Mouse (Mus musculus) testis, adult 2 months (tissue): ENCODE measurements around the gene Olfr64. TPM values are rescaled to one million over a fixed set of nuclear protein-coding genes. Genes with fewer than 3 reads are reported as not detected.

Experiments
- H3K27ac ChIP-seq: fragments of 200-500 bp; 2 replicates; pipeline ENCODE4 v1.5.1; 2012; ENCODE audit warnings: low read depth, low read length; ENCODE audit not compliant: control insufficient read depth, insufficient read depth
- H3K27me3 ChIP-seq: fragments of 200-500 bp; 2 replicates; pipeline ENCODE4 v1.6.1; 2012; ENCODE audit warnings: mild to moderate bottlenecking, low read length, moderate library complexity; ENCODE audit not compliant: control insufficient read depth, insufficient read depth
- H3K36me3 ChIP-seq: fragments of 200-500 bp; 2 replicates; pipeline ENCODE4 v1.6.1; 2012; ENCODE audit warnings: mild to moderate bottlenecking, low read length; ENCODE audit not compliant: control insufficient read depth, insufficient read depth
- H3K4me1 ChIP-seq: fragments of 200-500 bp; 2 replicates; pipeline ENCODE4 v1.6.1; 2012; ENCODE audit warnings: low read length; ENCODE audit not compliant: control insufficient read depth, insufficient read depth
- H3K4me3 ChIP-seq: fragments of 200-500 bp; 2 replicates; pipeline ENCODE4 v1.5.1; 2012; ENCODE audit warnings: low read depth, mild to moderate bottlenecking, low read length, moderate library complexity, mixed read lengths; ENCODE audit not compliant: control insufficient read depth
- CTCF ChIP-seq: fragments of 200-500 bp; IDR thresholded peaks from 2 replicates; pipeline ENCODE4 v1.5.1; 2012; ENCODE audit warnings: low read depth, mild to moderate bottlenecking, inconsistent platforms, low read length, moderate library complexity; ENCODE audit not compliant: control insufficient read depth, insufficient read depth, insufficient replicate concordance
- POLR2A ChIP-seq: fragments of 200-500 bp; IDR thresholded peaks from 2 replicates; pipeline ENCODE4 v1.6.1; 2012; ENCODE audit warnings: low read depth, mild to moderate bottlenecking, inconsistent platforms, low read length, moderate library complexity; ENCODE audit not compliant: control insufficient read depth
- polyA plus RNA-seq: library from polyadenylated mRNA; depleted of rRNA; stranded (reverse); fragments of >200 nt; gene quantifications from 2 replicates; pipeline ENCODE4 v1.2.3, GENCODE M21; 2012

Gene Olfr64
- polyA plus RNA-seq, 1 experiment: not detected

DNA sequence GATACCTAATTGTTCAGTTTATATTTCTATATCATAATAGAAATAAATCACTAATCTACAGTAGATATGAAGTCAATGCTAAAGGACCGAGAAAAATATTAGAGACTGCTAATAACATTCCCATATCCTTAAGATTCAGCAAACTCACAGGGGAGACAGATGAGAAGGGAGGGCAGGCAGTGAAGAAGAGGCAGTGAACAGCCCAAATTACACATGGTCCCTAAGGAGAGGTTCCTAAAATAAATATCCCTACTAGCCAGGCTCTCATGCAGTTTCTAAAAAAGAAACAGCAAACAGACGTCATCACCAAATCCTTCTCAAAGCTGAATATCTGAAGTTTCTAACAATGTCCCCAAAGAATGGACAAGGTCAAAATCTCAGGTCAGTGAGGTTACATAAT lies 8.9 kb upstream of the Olfr64 start, which contains the start of gene Olfr65:
TSS of gene Olfr65 (plus strand) at position 301 of the 400 bp plus-strand sequence.
- H3K36me3 ChIP-seq: no peaks in the 10 kb centered on the region

DNA sequence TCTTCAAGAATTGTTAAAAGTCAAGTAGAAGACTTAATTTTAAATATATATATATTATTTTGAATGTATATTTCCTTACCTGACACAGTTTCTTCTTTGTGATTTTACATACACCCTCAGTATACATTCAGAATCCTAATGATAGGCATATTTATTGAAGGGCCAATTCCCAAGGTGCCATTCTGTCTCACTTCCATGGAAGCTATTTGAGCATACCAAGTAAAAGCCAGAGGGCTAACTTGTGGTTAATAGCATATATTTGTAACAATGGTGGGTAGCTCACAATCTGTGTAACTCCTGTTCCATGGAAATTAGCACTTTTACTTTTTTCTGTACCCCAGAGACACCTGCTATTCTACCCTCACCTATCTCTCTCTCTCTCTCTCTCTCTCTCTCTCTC lies 8.1 kb downstream of the Olfr64 start, which contains the start of gene Olfr66:
TSS of gene Olfr66 (minus strand) at position 101 of the 400 bp plus-strand sequence.
- H3K36me3 ChIP-seq: no peaks in the 10 kb centered on the region
- no peak within 1 kb of the TSS for H3K27ac ChIP-seq
- no peaks in the 10 kb centered on the region for H3K27me3 ChIP-seq
- TF ChIP-seq CTCF (no peak), POLR2A (no peak)
- H3K4me3 ChIP-seq: no peak within 1 kb of the TSS
- H3K4me1 ChIP-seq: peaks cover 4% of the 10 kb centered on the region; the same call in 1 of the 2 replicates

More for the DNA sequence above, 8.9 kb upstream of the Olfr64 start, which contains the start of gene Olfr65:
- no peaks in the 10 kb centered on the region for H3K27me3 ChIP-seq
- H3K27ac ChIP-seq: no peak within 1 kb of the TSS
- TF ChIP-seq CTCF (no peak), POLR2A (no peak)
- no peak within 1 kb of the TSS for H3K4me3 ChIP-seq
- H3K4me1 ChIP-seq: no peaks in the 10 kb centered on the region

DNA sequence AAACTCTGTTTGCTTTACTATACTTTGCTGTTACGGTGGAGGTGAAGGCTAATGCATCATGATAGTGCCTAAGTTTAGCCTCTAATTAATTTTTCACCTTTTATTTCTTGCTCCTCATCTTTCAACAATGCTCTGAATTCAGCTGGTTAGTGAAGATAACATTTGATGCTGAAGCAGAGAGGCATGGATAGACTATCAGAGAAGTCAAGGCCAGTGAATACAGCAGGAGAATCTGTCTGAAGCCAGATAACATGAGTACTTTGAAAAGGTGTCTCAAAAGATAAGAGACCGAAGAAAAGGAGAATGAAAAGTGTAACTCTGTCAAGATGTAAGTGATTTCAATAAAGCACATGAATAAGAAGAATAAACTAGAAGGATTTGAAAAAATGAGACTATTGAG lies 17.2 kb downstream of the Olfr64 start:
- H3K4me3 ChIP-seq: no peak overlapping the region
- H3K27me3 ChIP-seq: no peaks in the 10 kb centered on the region
- no peak for TF ChIP-seq CTCF
- no peak for TF ChIP-seq POLR2A
- no peaks in the 10 kb centered on the region for H3K4me1 ChIP-seq
- no peaks in the 10 kb centered on the region for H3K36me3 ChIP-seq
- H3K27ac ChIP-seq: no peak overlapping the region

DNA sequence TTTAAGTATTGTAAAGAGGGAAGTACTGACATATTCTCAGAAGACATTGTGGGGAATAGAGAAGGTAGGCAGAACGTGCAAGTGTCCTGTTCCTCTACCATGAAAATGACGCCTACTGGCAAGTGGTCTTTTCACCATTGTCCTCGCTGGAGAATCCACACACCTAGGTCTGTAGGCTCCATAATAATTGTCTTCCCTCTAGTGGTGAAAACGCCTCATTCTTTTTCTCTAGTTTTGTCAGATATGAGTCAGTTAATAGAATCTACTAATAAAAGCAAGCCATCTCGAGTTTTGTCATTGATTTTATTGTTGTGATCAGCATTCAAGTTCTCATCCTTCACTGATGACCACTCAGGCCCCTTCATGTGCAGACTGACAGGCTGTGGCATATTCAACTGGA lies 19.8 kb downstream of the Olfr64 start:
- TF ChIP-seq POLR2A (no peak), CTCF (no peak)
- Histone ChIP-seq H3K36me3 (no peaks in the 10 kb centered on the region), H3K27ac (no peak overlapping the region), H3K27me3 (no peaks in the 10 kb centered on the region), H3K4me1 (no peaks in the 10 kb centered on the region), H3K4me3 (no peak overlapping the region)

DNA sequence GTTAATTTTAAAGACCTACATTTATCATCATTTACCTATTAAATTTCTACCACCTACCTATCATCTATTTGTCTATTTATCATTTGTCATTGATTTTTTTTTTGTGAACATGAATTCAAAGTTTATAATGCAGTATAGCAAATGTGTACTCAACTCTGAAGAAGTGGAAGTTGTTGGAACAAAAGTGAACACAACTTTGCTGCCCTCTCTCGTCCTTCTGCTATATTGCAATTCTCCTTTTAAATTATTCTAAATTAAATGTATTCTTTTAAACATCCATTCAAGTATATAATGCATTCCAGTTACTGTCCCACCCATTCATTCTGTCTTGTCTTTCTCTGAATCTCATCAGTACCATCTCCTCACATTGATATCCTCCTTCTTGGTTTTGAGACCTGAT lies 21.2 kb downstream of the Olfr64 start:
- Histone ChIP-seq H3K27me3 (no peaks in the 10 kb centered on the region), H3K4me1 (no peaks in the 10 kb centered on the region), H3K27ac (no peak overlapping the region), H3K4me3 (no peak overlapping the region), H3K36me3 (no peaks in the 10 kb centered on the region)
- TF ChIP-seq POLR2A (no peak), CTCF (no peak)

DNA sequence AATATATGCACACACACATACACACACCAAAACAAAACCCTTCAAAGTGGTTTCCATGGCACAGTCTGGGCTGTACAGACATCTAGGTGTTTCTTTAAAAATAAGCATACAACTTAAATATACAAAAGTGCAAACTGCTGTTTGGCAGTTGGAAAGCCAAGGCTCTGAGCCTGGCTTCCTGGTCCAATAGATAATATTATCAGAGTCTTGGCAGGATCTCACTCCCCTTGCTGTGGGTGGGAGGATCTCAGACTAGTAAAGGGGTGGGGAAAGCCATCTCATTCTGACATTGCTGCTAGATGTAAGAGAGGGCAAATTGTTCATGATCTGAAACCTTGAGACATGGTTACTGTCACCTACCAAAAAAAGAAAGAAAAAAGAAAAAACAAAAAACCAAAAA lies 23.6 kb downstream of the Olfr64 start:
- TF ChIP-seq POLR2A: no peak
- no peak for TF ChIP-seq CTCF
- H3K27ac ChIP-seq: no peak overlapping the region
- H3K36me3 ChIP-seq: no peaks in the 10 kb centered on the region
- H3K4me1 ChIP-seq: no peaks in the 10 kb centered on the region
- H3K27me3 ChIP-seq: no peaks in the 10 kb centered on the region
- no peak overlapping the region for H3K4me3 ChIP-seq

DNA sequence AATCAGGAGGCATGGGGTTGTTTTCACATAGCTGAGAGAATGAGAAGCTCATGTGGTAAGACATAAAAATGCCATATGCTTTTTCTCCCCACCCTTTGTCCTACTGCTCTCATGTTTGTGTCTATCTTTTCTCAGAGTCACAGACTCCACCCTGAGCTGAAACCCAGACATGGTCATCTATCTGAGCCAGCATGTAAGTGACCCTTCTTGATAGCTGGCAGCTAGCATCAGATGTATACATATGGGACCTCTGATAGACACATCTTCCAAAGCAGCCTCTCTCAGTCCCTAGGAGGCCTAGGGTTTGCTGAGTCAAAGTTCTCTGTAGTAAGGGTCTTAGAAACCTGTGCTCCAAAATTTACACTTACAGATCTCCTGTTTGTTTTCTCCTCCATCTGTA lies 28.6 kb downstream of the Olfr64 start:
- H3K4me3 ChIP-seq: no peak overlapping the region
- no peaks in the 10 kb centered on the region for H3K4me1 ChIP-seq
- H3K27ac ChIP-seq: no peak overlapping the region
- no peaks in the 10 kb centered on the region for H3K36me3 ChIP-seq
- TF ChIP-seq CTCF (no peak), POLR2A (no peak)
- H3K27me3 ChIP-seq: no peaks in the 10 kb centered on the region

DNA sequence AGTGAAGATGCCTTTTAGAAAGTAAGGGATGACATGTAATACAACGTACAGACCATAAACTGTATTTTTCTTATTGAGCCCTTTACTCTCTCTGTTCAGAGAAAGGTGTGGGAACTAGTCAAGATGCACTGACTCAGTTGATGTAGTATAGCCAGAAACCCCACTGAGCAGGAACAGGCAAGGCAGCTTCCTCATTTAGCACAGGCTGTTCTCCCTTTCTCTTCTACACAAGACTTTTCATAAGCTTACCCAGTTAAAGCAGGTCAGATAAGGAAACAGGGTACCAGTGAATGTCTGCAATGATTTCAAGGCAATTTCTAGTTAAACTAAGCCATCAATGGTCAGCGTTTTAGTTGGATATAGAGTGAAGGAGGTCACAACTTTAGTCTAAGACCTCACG lies 32.8 kb downstream of the Olfr64 start:
- no peak overlapping the region for H3K27ac ChIP-seq
- H3K4me3 ChIP-seq: no peak overlapping the region
- no peaks in the 10 kb centered on the region for H3K27me3 ChIP-seq
- H3K36me3 ChIP-seq: no peaks in the 10 kb centered on the region
- H3K4me1 ChIP-seq: no peaks in the 10 kb centered on the region
- no peak for TF ChIP-seq POLR2A
- TF ChIP-seq CTCF: no peak
